Mouse (Mus musculus): Measurements from ENCODE around the gene Hbq1a. TPM values are rescaled to one million over a fixed set of nuclear protein-coding genes. Genes with fewer than 3 reads are reported as not detected.
A peak's percentile ranks its signal among the peaks of the same experiment; 100 is the strongest.

Hbq1a gene
- total RNA-seq, 1 experiment from 2014 or later = 1.0 TPM

DNA sequence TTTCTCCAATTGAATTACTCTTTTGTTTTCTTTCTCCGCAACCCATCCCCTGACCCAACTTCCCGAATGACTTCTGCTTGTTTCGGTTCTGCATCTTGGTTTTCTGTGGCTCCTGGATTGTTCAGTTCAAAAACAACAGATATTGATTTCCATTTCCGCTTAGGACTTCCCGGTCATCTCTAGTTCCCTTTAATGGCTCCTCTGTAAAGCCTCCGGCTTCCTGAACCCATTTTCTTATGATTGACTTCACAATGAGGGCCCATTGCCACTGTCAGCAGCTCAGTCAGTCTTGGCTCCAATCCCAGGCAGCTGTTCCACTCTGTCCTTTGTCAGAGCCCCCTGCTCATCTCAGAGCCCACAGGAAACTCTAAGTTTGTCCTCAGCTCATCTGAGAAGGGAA lies 31.2 kb downstream of the Hbq1a start:
- peak; percentile 41 for DNase-seq

DNA sequence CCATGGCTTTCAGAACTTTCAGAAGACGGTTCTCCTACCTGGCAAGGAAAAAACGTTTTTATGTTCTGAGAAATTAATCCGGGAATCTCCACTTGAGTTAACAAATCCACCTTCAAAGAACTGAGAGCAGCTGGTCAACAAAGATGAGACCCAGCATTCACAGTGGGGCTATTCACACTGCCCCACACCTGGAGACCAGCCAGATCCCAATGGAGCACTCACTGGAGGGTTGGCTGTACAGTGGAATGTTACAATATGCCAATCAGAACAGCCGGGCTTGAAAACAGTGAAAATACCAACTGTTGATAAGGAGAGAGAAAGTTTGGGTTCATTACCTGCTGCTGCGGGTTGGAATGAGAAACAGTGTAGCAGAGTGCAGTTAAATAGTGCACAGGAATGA lies 32.0 kb downstream of the Hbq1a start:
- no peak for DNase-seq

DNA sequence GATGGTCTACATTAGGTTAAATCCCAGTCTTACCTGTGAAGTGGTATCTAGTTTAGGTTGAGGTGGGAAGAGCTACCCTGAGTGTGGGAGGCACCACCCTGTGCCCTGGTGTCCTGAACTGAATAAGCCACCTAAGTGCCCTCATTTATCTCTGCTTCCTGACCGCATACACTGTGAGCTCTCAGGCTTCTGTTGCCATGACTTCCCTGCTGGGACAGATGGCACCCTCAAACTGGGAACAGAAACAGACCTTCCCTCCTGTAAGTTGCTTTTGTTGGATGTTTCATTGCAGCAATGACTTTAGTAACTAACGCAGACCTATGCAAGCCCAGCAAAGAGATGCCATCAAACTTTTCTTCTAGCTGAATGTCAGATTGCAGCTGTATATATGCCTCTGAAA lies 33.4 kb downstream of the Hbq1a start:
- DNase-seq = no peak

DNA sequence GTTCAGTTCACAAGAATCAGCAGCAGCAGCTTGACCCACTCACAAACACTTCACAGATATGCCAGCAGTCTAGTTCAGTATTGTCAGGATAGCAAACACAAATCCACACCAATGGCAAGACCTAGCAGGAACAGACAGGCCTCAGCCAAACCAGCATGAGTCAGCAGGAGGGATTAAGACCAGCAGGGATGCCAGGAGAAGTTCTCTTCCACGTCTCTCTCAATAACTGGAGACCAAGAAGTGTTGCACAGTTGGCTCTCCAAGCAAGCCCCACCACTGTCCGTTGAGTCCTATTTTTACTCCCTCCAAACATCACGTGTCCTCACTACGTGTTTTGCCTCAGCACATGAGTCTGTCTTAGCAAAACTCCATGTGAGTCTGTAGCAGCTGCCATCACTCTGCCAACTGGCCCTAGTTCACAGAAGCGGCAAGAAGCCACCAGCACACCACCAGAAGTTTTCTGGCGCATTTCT lies 36.6 kb downstream of the Hbq1a start:
- DNase-seq = no peak

DNA sequence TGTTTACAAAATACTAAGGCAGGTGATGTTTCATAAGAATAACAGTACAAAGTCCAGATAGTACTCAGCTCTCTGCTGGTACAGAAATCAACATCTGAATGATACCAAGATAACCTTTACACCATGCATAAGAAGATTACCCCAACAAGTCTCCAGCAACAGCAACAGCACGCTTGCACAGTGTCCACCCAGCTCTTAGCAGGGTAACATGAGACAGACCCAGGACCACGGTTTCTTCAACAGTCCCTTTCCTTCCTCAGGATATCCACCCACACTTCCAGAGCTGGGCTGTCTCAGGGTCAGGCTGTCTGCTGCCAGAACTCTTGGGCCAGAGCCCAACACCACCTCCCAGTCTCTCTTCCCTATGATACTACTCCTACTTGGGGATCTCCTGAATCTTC lies 39.3 kb downstream of the Hbq1a start:
- peak; percentile 61 for DNase-seq

DNA sequence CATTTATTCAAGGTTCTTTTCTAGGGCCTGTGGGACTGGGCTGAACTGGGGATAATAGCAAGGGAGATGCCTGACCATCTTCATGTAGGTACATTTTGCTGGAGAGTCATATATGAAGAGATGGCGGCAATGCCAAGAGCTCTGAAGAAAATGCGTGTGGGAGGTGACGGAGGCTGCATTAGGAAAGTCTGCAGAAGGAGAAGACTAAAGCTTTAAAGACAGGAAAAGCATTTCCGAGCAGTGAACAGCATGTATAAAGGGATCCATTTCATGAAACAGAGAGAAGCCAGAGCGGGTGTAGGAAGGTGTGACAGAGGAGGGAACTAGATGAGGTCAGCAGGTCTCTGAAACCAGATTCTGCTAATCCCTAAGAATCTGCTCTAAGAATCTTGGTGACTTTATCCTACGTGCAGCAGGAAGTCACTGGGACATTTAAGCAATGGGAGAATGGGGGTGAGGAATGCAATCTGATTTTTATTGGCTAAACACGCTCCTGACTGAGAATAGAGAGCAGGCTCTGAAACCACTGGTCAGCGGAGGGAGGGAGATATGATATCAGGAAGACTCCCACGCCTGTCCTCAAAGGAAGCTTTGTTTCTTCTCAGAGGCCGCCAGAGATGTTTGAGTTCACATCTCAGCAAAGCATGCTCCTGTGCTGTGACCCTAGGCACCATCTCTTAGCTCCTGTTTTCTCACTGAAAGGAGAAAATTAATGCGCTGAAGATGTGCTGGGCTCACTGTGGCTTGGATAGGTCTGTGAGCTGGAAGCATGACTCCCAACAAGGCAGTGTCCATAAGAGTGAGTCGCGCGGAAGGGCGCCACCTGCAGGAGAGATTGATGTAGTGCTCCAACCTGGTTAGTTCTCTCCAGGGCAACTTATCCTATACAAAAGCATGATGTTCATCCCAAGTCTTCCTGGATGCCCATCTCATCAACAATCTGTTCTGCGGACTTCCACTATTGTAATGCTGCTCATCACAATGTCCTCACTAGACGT lies 40.9 kb downstream of the Hbq1a start:
- DNase-seq = peak; percentile 74

DNA sequence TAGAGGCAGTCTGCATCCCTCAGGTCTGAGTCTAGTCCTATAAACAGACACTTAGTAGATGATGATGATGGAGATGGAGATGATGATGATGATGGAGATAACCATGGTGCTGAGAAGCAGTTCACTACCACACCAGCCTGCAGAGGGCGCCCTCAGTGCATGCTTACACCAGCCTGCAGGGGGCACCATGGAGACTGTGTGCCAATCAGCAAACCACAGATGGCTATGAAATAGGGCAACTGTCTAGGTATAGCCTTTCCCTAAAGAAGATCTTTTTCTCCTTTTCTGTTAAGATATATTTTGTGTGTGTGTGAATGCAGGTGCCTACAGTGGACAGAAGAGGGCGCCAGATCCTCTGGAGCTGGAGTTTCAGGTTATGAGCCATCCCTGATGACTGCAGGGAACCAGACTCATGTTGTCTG lies 42.9 kb downstream of the Hbq1a start:
- DNase-seq = peak; percentile 72

DNA sequence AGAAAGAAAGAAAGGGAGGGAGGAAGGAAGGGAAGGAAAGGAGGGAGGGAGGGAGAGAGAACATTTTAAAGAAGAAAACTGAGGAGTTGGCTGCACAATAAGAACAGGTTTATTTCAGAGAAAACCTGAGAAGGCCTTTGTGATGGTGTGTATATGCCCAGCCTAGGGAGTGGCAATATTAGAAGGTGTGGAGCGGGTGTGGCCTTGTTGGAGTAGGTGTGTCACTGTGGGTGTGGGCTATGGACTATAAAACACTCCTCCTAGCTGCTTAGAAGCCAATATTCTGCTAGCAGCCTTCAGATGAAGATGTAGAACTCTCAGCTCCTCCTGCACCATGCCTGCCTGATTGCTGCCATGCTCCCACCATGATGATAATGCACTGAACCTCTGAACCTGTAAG lies 43.5 kb downstream of the Hbq1a start:
- DNase-seq = no peak

DNA sequence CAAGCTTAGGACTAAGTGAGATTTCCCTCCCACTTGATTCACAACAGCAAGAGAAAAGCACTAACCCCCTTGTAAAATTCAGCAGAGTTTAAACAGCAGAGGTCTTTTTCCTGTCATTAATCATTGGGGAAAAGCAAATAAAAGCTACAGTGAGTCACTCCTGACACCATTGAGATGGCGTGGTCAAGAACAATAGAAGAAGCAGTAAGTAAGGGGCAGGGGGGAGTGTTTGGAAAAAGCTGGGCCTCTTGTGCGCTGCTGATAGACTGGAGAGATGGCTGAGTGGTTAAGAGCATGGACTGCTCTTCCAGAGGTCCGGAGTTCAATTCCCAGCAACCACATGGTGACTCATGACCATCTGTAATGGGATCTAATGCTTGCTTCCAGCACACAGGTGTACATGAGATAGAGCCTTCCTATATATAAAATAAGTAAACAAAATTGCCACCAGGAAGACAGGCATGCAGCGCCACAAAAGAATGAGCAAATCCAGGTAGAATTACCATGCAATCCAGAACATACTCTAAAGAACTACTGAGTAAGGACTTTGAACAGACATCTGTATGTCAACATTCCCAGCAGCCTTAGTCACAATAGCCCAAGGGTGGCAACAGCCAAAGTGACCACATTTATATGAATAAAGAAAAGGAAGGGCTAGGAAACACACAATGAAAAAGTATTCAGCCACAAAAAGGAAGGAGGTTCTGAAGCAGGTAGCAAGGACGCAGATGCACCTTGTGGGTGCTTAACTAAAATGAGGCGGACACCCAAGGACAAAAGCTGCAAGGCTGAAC lies 45.8 kb downstream of the Hbq1a start:
- no peak for DNase-seq

DNA sequence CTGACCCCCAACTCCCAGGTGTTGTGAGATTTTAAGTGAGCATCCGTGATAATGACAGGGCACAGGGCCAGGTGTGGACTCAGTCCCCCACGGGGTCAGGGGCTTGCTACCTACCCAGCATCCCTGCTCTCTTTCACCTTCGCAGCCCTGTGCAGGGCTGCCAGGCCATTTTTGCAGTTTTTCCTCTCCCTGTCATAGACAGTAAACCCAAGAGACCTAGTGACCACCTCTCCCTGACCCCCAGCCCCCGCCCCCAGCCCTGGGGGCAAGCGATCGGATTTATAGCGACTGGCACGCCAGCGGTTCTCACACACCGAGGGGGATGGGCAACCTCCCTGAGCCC lies 47.4 kb downstream of the Hbq1a start:
- no peak for DNase-seq

DNA sequence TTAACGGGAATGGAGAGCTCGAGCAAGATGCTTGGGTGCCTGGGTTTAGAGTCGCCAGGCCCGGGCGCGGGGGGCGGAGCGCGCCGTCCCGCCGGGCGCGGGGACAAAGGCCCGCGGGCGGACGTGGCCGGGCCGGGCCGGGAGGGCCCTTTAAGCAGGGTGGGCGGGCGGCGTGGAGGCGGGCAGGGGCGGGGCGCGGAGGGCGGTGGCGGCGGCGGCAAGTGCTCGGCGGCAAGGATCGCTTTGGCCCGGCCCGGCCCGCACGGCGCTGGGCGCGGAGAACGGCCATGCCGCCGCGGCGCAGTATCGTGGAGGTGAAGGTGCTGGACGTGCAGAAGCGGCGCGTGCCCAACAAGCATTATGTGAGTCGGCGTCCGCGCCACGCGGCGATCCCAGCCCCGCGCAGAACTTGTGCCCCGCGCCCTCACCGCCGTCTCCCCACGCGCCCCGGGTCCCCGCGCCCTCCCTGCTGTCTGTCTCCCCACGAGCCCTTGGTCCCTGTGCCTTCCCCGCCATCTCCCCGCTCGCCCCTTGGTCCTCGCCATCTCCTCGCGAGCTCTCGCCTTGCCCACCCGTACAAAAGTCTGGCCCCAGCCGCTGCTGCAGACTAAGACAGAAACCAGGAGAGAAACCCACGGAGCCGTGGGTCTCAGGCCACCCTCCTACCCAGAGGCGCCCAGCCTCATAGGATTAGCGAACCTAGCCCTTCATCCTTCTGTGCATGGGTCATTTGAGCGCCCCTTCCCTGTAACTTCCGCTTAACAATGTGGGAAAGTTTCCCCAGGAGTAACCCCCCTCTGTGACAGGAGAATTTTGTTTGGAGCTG lies 48.0 kb downstream of the Hbq1a start, which contains the start of gene Sh3pxd2b:
Gene Sh3pxd2b, plus strand, starts transcription at position 214 of the 826 bp plus-strand sequence.
- DNase-seq = peak; percentile 83

DNA sequence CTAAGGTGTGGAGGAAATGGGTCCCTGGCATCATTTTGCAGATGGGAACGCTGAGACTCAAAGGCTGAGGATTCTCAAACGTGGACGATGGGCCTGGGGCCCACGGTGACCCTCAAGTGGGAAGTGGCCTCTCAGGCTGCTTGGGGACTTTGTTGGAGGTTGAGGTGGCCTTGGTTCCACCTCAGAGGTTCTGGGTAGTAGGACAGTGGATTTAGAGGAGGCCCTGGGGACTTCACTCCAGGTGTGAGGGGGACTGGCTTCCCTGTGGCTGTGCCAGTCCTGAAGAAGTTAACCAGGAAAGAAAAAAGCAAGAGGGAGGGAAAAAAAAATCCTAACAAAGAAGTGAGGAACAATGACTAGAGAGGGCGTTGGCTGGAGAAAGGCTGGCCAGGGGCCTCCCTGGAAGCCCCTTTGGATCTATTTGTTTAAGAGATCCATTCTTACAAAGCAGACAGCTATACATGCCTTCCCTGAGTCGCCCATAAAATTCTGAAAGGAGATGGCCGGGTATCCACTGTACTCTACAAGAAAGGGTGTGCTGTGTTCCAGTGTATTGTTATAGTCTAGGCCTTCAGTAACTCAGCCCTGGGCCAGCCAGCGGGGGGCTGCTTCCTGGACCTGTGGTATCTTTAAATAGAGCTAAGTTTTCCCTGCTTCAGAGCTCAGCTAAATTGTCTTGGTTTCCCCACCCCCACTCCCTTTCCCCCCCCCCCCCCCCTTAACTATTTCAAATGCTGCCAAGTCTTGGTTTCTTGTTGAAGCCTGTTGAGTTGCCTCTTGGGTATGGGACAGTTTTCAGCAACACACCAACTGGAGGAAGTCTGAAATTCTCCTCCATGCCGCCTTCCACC lies 48.8 kb downstream of the Hbq1a start:
- DNase-seq = no peak

DNA sequence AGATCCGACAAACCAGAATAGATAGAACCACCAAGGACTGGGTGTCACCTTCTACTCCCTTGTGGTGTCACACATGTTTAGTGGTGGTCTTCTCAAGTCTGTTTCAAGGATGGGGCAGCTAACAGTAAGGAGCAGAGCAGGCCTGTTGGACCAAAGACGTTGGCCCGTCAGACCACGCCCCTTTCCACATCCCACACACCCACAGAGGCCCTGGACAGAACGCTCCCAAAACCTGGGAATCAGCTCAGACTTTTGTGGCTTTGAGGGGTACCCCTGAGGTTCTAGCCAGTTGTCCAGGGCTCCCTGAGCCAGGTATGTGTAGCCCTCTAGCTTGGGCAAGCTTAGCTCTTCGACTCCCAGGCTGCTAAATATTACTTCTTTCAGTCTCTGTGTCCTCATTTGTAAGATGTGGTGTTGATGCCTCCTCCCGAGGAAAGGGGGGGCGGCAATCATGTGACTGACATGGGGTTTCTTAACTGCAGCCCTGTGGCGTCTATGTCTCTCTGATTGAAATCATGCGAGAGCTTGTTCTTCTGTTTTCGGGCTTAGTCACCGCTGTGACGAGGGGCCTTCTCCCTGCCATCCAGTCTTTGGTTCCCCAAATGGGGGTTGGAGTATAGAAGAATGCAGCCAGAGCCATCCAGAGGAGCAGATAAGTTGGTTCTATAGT lies 49.5 kb downstream of the Hbq1a start:
- no peak for DNase-seq

Other genes starting within 250 kb of the Hbq1a start
- gene Il9r, start 99.8 kb upstream of the Hbq1a start, total RNA-seq (2021) = 0.41 and 0.53 TPM in 2 replicates
- gene Snrnp25, start 94.7 kb upstream of the Hbq1a start, total RNA-seq (2021) = 19.7 and 20.8 TPM in 2 replicates
- gene Rhbdf1, start 77.8 kb upstream of the Hbq1a start, total RNA-seq (2021) = 22.4 and 24.3 TPM in 2 replicates
- gene Mpg, start 73.6 kb upstream of the Hbq1a start, total RNA-seq (2021) = 15.3 and 21.3 TPM in 2 replicates
- gene Nprl3, start 32.4 kb upstream of the Hbq1a start, total RNA-seq (2021) = 45.3 and 54.8 TPM in 2 replicates
- not detected in 2 replicates for gene Hba-x, start 23.7 kb upstream of the Hbq1a start, total RNA-seq (2021)
- 9,215 and 11,792 TPM in 2 replicates for gene Hba-a1, start 16.6 kb upstream of the Hbq1a start, total RNA-seq (2021)
- 2.8 and 3.2 TPM in 2 replicates for gene Hbq1b, start 13.1 kb upstream of the Hbq1a start, total RNA-seq (2021)
- gene Hba-a2, start 3.6 kb upstream of the Hbq1a start, total RNA-seq (2021) = 8,335 and 10,867 TPM in 2 replicates
- 8.9 and 11.1 TPM in 2 replicates for gene Sh3pxd2b, start 47.8 kb downstream of the Hbq1a start, total RNA-seq (2021)
- gene Ubtd2, start 155.3 kb downstream of the Hbq1a start, total RNA-seq (2021) = 17.3 and 17.4 TPM in 2 replicates
- gene Efcab9, start 232.0 kb downstream of the Hbq1a start, total RNA-seq (2021) = 1.7 TPM in 1 of 2 replicates, not detected in the other
- 14.5 and 23.9 TPM in 2 replicates for gene Stk10, start 233.2 kb downstream of the Hbq1a start, total RNA-seq (2021)